In genomic region chr12:98282776-98283486, GRCm38 (mm10) we compare ENCODE assay signal across 11 mouse cellular contexts. TPM values are rescaled to one million over a fixed set of nuclear protein-coding genes. Genes with fewer than 3 reads are reported as not detected.
DNase-seq lines count a peak whose midpoint lies in the region; ATAC-seq lines count a peak whose summit lies in the region.
"Had no signal": no experiment of that assay in that cellular context is flagged by ENCODE, and none has a peak within 500 bp of the region (broad histone marks: within the 10 kb centered on the region; RNA-seq: fewer than 3 reads in every experiment).

No protein-coding gene starts in this region.

- ATAC-seq in liver, embryonic 12.5 days = no peak
- ATAC-seq in liver, embryonic 11.5 days (replicated peaks; ENCODE audit: low FRiP score) = no peak
- ATAC-seq in activated CD4-positive, CD25-positive, alpha-beta regulatory T cell, adult 4 months = peak; percentile 36
- ATAC-seq in granulocyte monocyte progenitor cell, adult 5-6 weeks (replicated peaks; ENCODE audit: poor library complexity, severe bottlenecking) = peak; percentile 92
- no peak for ATAC-seq in hindbrain, embryonic 16.5 days

- H3K9ac ChIP-seq in liver, embryonic 12.5 days = no peak overlapping the region
- no peak overlapping the region for H3K9ac ChIP-seq in liver, embryonic 11.5 days (ENCODE audit: low read depth, low read length)
- no peak overlapping the region for H3K9ac ChIP-seq in hindbrain, embryonic 16.5 days (ENCODE audit: low read depth, low read length)
- H3K9ac ChIP-seq: liver, embryonic 15.5 days had no signal

- no peak overlapping the region for H3K4me2 ChIP-seq in liver, embryonic 12.5 days
- H3K4me2 ChIP-seq in liver, embryonic 11.5 days = no peak overlapping the region
- H3K4me2 ChIP-seq in hindbrain, embryonic 16.5 days (ENCODE audit: low read length) = no peak overlapping the region
- H3K4me2 ChIP-seq: liver, embryonic 15.5 days had no signal

- no peaks in the 10 kb centered on the region for H3K4me1 ChIP-seq in liver, embryonic 12.5 days
- no peaks in the 10 kb centered on the region for H3K4me1 ChIP-seq in liver, embryonic 11.5 days (replicated peaks; ENCODE audit: control insufficient read depth, insufficient read depth, low read length)
- H3K4me1 ChIP-seq in hindbrain, embryonic 16.5 days (ENCODE audit: control insufficient read depth, insufficient read depth, low read depth, low read length) = no peaks in the 10 kb centered on the region
- H3K4me1 ChIP-seq: liver, embryonic 15.5 days had no signal

- no peaks in the 10 kb centered on the region for H3K36me3 ChIP-seq in liver, embryonic 12.5 days
- no peaks in the 10 kb centered on the region for H3K36me3 ChIP-seq in liver, embryonic 11.5 days (ENCODE audit: control insufficient read depth, insufficient read depth, low read length)
- H3K36me3 ChIP-seq in hindbrain, embryonic 16.5 days (ENCODE audit: control insufficient read depth, insufficient read depth, low read length) = no peaks in the 10 kb centered on the region
- H3K36me3 ChIP-seq: liver, embryonic 15.5 days had no signal

- no peak for DNase-seq in liver, embryonic 11.5 days (ENCODE audit: low spot score)
- DNase-seq in right cerebral cortex, postnatal 10 days (ENCODE audit: low spot score in 2 of 2) = peak; percentile 42 to 52
- DNase-seq in ovary, postnatal 14 days (ENCODE audit: low spot score) = no peak
- DNase-seq in gastrocnemius, postnatal 10 days = no peak
- DNase-seq: kidney, postnatal 14 days; spleen, adult 18-20 months had no signal

- 46% methylated on average over 14 of the region's 14 CpGs for WGBS in liver, embryonic 12.5 days (ENCODE audit: insufficient replicate concordance)
- WGBS in liver, embryonic 11.5 days = 67% methylated on average over 14 of the region's 14 CpGs
- WGBS in hindbrain, embryonic 16.5 days = 81% methylated on average over 14 of the region's 14 CpGs

- H3K27ac ChIP-seq in liver, embryonic 12.5 days = 0 out of 2 replicates have a peak overlapping the region, but pooled peaks have one; percentile 1
- no peak overlapping the region for H3K27ac ChIP-seq in liver, embryonic 11.5 days (ENCODE audit: low read depth, low read length)
- H3K27ac ChIP-seq in hindbrain, embryonic 16.5 days (ENCODE audit: low read depth, low read length) = no peak overlapping the region
- H3K27ac ChIP-seq: liver, embryonic 15.5 days had no signal

- H3K9me3 ChIP-seq in liver, embryonic 12.5 days (replicated peaks) = no peaks in the 10 kb centered on the region
- H3K9me3 ChIP-seq in liver, embryonic 11.5 days (ENCODE audit: control insufficient read depth, low read length) = no peaks in the 10 kb centered on the region
- H3K9me3 ChIP-seq in hindbrain, embryonic 16.5 days (ENCODE audit: control insufficient read depth, low read length) = no peaks in the 10 kb centered on the region
- H3K9me3 ChIP-seq: liver, embryonic 15.5 days had no signal

- no peaks in the 10 kb centered on the region for H3K27me3 ChIP-seq in liver, embryonic 12.5 days (replicated peaks)
- no peaks in the 10 kb centered on the region for H3K27me3 ChIP-seq in liver, embryonic 11.5 days (replicated peaks; ENCODE audit: control insufficient read depth, insufficient read depth, low read length)
- no peaks in the 10 kb centered on the region for H3K27me3 ChIP-seq in hindbrain, embryonic 16.5 days (replicated peaks; ENCODE audit: control insufficient read depth, insufficient read depth, low read length)
- H3K27me3 ChIP-seq: liver, embryonic 15.5 days had no signal

- no peak overlapping the region for H3K4me3 ChIP-seq in liver, embryonic 12.5 days
- H3K4me3 ChIP-seq in liver, embryonic 11.5 days (ENCODE audit: low read depth, low read length) = no peak overlapping the region
- no peak overlapping the region for H3K4me3 ChIP-seq in hindbrain, embryonic 16.5 days (ENCODE audit: low read length)
- H3K4me3 ChIP-seq: liver, embryonic 15.5 days had no signal

RNA-seq across cellular contexts. Expression of gene Gpr65, which starts 14.5 kb away (rescaled TPM):
- 1.7 and 2.2 TPM in 2 replicates for polyA plus RNA-seq in liver, embryonic 12.5 days (2016; fragmentation: Nextera tagmentation; extraction: Ambion mirVana)
- 2.0 TPM in 2 replicates for polyA plus RNA-seq in liver, embryonic 11.5 days (2014; fragmentation: Nextera tagmentation; extraction: Ambion mirVana)
- polyA plus RNA-seq in activated CD4-positive, CD25-positive, alpha-beta regulatory T cell, adult 4 months (2017; shearing (Covaris generic)) = 10 to 100 TPM; 46.6 to 48.4 TPM
- 21.4 and 39.2 TPM in 2 replicates for total RNA-seq in granulocyte monocyte progenitor cell, adult 5-6 weeks (2014; fragmentation: Nextera tagmentation)
- total RNA-seq in granulocyte monocyte progenitor cell, adult 5-6 weeks (2017) = 38.9 and 44.3 TPM in 2 replicates
- total RNA-seq in gastrocnemius, postnatal 10 days (2021) = under 1 TPM; 0.36 to 0.54 TPM
- polyA plus RNA-seq in hindbrain, embryonic 16.5 days (2015; fragmentation: Nextera tagmentation; extraction: Ambion mirVana) = 0.24 and 0.31 TPM in 2 replicates

RNA-seq across cellular contexts. Expression of gene Galc, which starts 23.7 kb away (rescaled TPM):
- 3.2 and 3.4 TPM in 2 replicates for polyA plus RNA-seq in liver, embryonic 12.5 days (2016; fragmentation: Nextera tagmentation; extraction: Ambion mirVana)
- polyA plus RNA-seq in liver, embryonic 11.5 days (2014; fragmentation: Nextera tagmentation; extraction: Ambion mirVana) = 5.7 and 7.7 TPM in 2 replicates
- polyA plus RNA-seq in activated CD4-positive, CD25-positive, alpha-beta regulatory T cell, adult 4 months (2017; shearing (Covaris generic)) = 1 to 10 TPM; 1.2 to 2.8 TPM
- total RNA-seq in granulocyte monocyte progenitor cell, adult 5-6 weeks (2014; fragmentation: Nextera tagmentation) = 12.8 and 13.5 TPM in 2 replicates
- total RNA-seq in granulocyte monocyte progenitor cell, adult 5-6 weeks (2017) = 7.0 and 10.4 TPM in 2 replicates
- 1 to 10 TPM; 3.5 to 4.4 TPM for total RNA-seq in gastrocnemius, postnatal 10 days (2021)
- 10.6 and 11.7 TPM in 2 replicates for polyA plus RNA-seq in hindbrain, embryonic 16.5 days (2015; fragmentation: Nextera tagmentation; extraction: Ambion mirVana)

Comparison
In these comparisons a context has a peak if more than half of its experiments do, and no peak if none do; other contexts are left out.
1. ATAC-seq: peak in activated CD4-positive, CD25-positive, alpha-beta regulatory T cell, adult 4 months (single experiment) and granulocyte monocyte progenitor cell, adult 5-6 weeks (single experiment); none in liver, embryonic 12.5 days (single experiment), liver, embryonic 11.5 days (single experiment) and hindbrain, embryonic 16.5 days (single experiment).
2. DNase-seq: peak in right cerebral cortex, postnatal 10 days (2 of 2); none in liver, embryonic 11.5 days (single experiment), ovary, postnatal 14 days (single experiment) and gastrocnemius, postnatal 10 days (single experiment).
3. RNA of gene Gpr65, which starts 14.5 kb away (polyA plus RNA-seq): 46.6 to 48.4 TPM in activated CD4-positive, CD25-positive, alpha-beta regulatory T cell, adult 4 months; 1.7 to 2.2 TPM in liver, embryonic 12.5 days, 2.0 TPM in liver, embryonic 11.5 days and 0.24 to 0.31 TPM in hindbrain, embryonic 16.5 days; every median in the first group is over 10 times any median in the second.